Mouse (Mus musculus): Measurements from ENCODE around the gene Fbrs. TPM values are rescaled to one million over a fixed set of nuclear protein-coding genes. Genes with fewer than 3 reads are reported as not detected.
A peak's percentile ranks its signal among the peaks of the same experiment; 100 is the strongest.
"Not testable (repeated sequence)": the region's sequence is repeated elsewhere in the genome, so short reads cannot be mapped to it uniquely, and the experiment has no call there.

Fbrs gene
- polyA plus RNA-seq, 1 experiment from 2014 or later: 9.9 TPM

DNA sequence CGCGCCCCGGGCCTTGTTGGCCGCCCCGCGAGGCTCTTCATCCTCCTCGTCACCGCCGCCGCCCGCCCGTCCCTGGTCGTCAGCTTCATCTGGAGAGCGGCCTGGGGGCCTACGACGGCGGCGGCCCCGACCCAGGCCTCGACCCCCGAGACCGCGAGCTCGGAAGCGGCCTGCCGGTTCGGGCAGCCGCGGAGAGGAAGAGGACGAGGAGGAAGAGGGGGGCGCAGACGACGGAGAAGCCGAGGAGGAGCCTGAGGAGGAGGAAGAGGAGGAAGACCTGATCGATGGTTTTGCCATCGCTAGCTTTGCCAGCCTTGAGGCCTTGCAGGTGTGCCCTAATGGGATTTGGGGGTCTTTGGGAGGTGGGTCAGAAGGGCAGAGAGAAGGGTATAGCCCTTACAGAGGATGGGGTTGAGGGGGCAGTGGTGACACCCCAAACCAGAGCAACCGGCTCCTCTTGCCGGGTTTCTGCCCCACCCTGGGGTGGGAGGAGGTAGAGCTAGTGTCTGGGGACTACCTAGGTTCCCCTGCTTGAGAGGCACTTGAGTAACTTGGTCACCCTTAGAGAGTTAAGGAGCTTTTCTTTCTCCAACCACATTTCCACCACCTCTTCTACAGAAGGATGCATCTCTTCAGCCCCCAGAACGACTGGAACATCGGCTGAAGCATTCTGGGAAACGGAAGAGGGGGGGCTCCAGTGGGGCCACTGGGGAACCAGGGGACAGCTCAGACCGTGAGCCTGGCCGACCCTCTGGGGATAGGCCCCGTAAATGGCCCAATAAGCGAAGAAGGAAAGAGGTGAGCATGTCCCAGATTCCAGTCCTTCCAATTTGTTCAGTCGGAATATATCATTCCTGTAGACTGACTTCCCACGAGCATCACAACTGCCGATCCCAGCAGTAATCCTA, 573 bp downstream of the Fbrs start:
- H3K9ac ChIP-seq (replicated peaks; ENCODE audit: low read depth): peak overlapping the region; percentile 94
- peak overlapping the region; percentile 97 for H3K27ac ChIP-seq (ENCODE audit: low read length)
- peak overlapping the region; percentile 97 for H3K4me2 ChIP-seq (replicated peaks; ENCODE audit: low read depth, low read length)
- TF ChIP-seq CTCF (IDR thresholded peaks at IDR 0.05): no peak
- no peak for TF ChIP-seq EP300 (IDR thresholded peaks at IDR 0.05)
- ATAC-seq: no peak
- WGBS: 2% methylated on average over 40 of the region's 48 CpGs
- no peaks in the 10 kb centered on the region for H3K9me3 ChIP-seq (ENCODE audit: low read length)
- peaks cover 21% of the 10 kb centered on the region; the same call in 1 of the 2 replicates for H3K4me1 ChIP-seq (ENCODE audit: insufficient read depth, low read depth, low read length)
- peak overlapping the region; percentile 97 for H3K4me3 ChIP-seq (ENCODE audit: low read depth, low read length)
- peaks cover 38% of the 10 kb centered on the region; the same call in 1 of the 2 replicates for H3K36me3 ChIP-seq (ENCODE audit: insufficient read depth, low read length)
- no peaks in the 10 kb centered on the region for H3K27me3 ChIP-seq (replicated peaks; ENCODE audit: insufficient read depth, low read length)
- peak; percentile 61 for DNase-seq (ENCODE audit: low spot score)

DNA sequence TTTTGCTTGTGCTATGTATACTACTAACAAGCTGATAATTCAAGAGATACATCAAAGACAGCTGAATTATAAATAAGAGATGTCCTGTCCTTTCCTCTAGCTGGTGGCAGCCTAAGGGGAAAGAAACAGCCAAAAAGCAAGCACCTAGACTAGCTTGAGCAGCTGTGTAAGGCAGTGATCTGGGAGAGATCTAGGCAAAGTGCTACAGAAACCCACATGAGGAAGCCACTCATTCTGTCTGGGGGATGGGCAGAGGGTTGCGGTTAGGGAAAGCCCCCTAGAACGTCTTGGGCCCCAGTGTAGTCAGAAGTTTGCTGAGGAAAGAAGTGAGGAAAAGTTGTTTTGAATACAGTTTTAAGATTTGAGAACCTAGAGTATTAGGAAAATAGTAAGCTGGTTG, 1.3 kb downstream of the Fbrs start:
- Histone ChIP-seq H3K4me1 (ENCODE audit: insufficient read depth, low read depth, low read length) (peaks cover 21% of the 10 kb centered on the region; the same call in 1 of the 2 replicates), H3K9ac (replicated peaks; ENCODE audit: low read depth) (peak overlapping the region; percentile 94), H3K4me3 (ENCODE audit: low read depth, low read length) (peak overlapping the region; percentile 97), H3K9me3 (ENCODE audit: low read length) (no peaks in the 10 kb centered on the region), H3K36me3 (ENCODE audit: insufficient read depth, low read length) (peaks cover 35% of the 10 kb centered on the region; the same call in 1 of the 2 replicates), H3K27ac (ENCODE audit: low read length) (no peak overlapping the region), H3K4me2 (replicated peaks; ENCODE audit: low read depth, low read length) (peak overlapping the region; percentile 97), H3K27me3 (replicated peaks; ENCODE audit: insufficient read depth, low read length) (no peaks in the 10 kb centered on the region)
- WGBS: 47% methylated on average over 2 of the region's 2 CpGs
- no peak for ATAC-seq
- DNase-seq (ENCODE audit: low spot score): no peak
- TF ChIP-seq EP300 (IDR thresholded peaks at IDR 0.05) (no peak), CTCF (IDR thresholded peaks at IDR 0.05) (no peak)

DNA sequence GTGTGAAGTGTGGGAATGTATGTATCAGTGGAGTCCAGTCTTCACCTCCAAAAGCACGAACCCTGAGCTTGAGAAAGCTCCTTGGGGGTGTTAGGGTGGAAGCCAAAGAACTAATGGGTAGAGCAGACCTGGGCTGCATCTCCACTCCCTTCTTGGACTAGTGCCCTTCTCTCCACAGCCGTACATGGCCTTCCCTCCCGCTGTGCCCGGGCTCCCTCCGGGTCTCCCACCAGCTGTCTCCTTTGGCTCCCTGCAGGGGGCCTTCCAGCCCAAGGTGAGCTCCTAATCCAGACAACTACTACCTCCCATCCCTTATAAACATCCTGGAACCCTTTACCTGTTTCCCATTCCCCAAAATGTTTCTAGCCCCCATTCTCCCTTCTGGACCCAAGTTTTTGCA, 6.4 kb downstream of the Fbrs start:
- H3K27ac ChIP-seq (ENCODE audit: low read length): no peak overlapping the region
- H3K4me3 ChIP-seq (ENCODE audit: low read depth, low read length): no peak overlapping the region
- WGBS: 76% methylated on average over 5 of the region's 5 CpGs
- H3K4me1 ChIP-seq (ENCODE audit: insufficient read depth, low read depth, low read length): peaks cover 5% of the 10 kb centered on the region; the same call in 1 of the 2 replicates
- no peak overlapping the region for H3K9ac ChIP-seq (replicated peaks; ENCODE audit: low read depth)
- no peak for ATAC-seq
- peaks cover 60% of the 10 kb centered on the region for H3K36me3 ChIP-seq (ENCODE audit: insufficient read depth, low read length)
- no peak for TF ChIP-seq EP300 (IDR thresholded peaks at IDR 0.05)
- H3K9me3 ChIP-seq (ENCODE audit: low read length): no peaks in the 10 kb centered on the region
- no peak for DNase-seq (ENCODE audit: low spot score)
- no peaks in the 10 kb centered on the region for H3K27me3 ChIP-seq (replicated peaks; ENCODE audit: insufficient read depth, low read length)
- no peak overlapping the region for H3K4me2 ChIP-seq (replicated peaks; ENCODE audit: low read depth, low read length)

DNA sequence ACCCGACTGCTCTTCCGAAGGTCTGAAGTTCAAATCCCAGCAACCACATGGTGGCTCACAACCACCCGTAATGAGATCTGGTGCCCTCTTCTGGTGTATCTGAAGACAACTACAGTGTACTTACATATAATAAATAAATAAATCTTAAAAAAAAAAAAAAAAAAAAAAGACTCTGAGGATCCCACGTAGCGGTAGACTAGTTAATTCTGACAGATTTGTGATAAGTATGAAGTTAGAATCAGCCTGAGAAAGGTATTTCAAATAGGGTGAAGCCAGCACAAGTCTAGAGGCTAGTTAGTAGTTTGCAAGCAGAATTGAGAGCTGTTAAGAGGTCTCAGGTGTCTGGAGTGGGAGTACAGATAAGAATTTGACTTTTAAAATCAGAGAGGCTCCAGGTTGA, 9.4 kb downstream of the Fbrs start:
- H3K9ac ChIP-seq (replicated peaks; ENCODE audit: low read depth); H3K4me3 ChIP-seq (ENCODE audit: low read depth, low read length); H3K4me2 ChIP-seq (replicated peaks; ENCODE audit: low read depth, low read length); H3K4me1 ChIP-seq (ENCODE audit: insufficient read depth, low read depth, low read length); H3K9me3 ChIP-seq (ENCODE audit: low read length); DNase-seq (ENCODE audit: low spot score); H3K27ac ChIP-seq (ENCODE audit: low read length); ATAC-seq; H3K27me3 ChIP-seq (replicated peaks; ENCODE audit: insufficient read depth, low read length): not testable (repeated sequence)
- peaks cover 68% of the 10 kb centered on the region for H3K36me3 ChIP-seq (ENCODE audit: insufficient read depth, low read length)
- 0 out of 2 replicates have a peak, but pooled peaks have one; percentile 1 for TF ChIP-seq CTCF (IDR thresholded peaks at IDR 0.05)
- 74% methylated on average over 4 of the region's 5 CpGs for WGBS

DNA sequence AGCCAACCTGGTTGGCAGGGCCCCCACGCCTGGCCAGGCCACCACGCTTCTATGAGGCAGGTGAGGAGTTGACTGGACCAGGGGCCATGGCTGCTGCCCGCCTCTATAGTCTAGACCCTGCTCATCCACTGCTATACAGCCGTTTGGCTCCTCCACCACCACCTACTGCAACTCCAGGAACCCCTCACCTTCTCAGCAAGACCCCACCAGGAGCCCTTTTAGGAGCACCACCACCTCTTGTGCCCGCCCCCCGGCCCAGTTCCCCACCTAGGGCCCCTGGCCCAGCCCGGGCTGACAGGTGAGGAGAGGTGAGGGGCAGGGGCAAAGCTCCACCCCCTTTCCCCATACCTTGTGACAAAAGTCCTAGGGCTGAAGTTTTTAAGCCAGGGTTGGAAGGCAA, 11.0 kb downstream of the Fbrs start:
- TF ChIP-seq EP300 (IDR thresholded peaks at IDR 0.05): no peak
- TF ChIP-seq CTCF (IDR thresholded peaks at IDR 0.05): no peak
- H3K4me2 ChIP-seq (replicated peaks; ENCODE audit: low read depth, low read length): no peak overlapping the region
- no peak overlapping the region for H3K4me3 ChIP-seq (ENCODE audit: low read depth, low read length)
- H3K9me3 ChIP-seq (ENCODE audit: low read length): no peaks in the 10 kb centered on the region
- no peaks in the 10 kb centered on the region for H3K4me1 ChIP-seq (ENCODE audit: insufficient read depth, low read depth, low read length)
- ATAC-seq (no peak), DNase-seq (ENCODE audit: low spot score) (no peak)
- H3K27me3 ChIP-seq (replicated peaks; ENCODE audit: insufficient read depth, low read length): no peaks in the 10 kb centered on the region
- peaks cover 56% of the 10 kb centered on the region for H3K36me3 ChIP-seq (ENCODE audit: insufficient read depth, low read length)
- no peak overlapping the region for H3K27ac ChIP-seq (ENCODE audit: low read length)
- H3K9ac ChIP-seq (replicated peaks; ENCODE audit: low read depth): no peak overlapping the region
- 92% methylated on average over 5 of the region's 7 CpGs for WGBS

DNA sequence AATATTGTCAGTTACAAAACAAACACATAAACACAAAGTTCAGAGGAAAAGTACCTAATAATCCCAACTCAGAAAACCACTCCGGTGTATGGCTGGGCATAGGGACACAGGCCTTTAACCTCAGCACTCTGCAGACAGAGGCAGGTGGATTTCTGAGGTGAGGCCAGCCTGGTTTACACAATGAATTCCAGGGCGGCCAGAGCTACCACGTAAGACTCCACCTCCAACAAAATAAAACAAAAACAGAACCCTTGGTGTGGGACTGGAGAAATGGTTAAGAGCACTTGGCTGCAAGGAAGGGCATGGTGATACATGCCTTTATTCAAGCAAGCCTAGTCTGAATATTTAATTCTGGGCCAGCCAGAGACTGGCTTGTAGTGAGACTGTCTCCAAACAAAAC, 12.8 kb downstream of the Fbrs start:
- Histone ChIP-seq H3K4me1 (ENCODE audit: insufficient read depth, low read depth, low read length) (no peaks in the 10 kb centered on the region), H3K9me3 (ENCODE audit: low read length) (no peaks in the 10 kb centered on the region), H3K4me2 (replicated peaks; ENCODE audit: low read depth, low read length) (no peak overlapping the region), H3K36me3 (ENCODE audit: insufficient read depth, low read length) (peaks cover 38% of the 10 kb centered on the region; the same call in 1 of the 2 replicates), H3K27me3 (replicated peaks; ENCODE audit: insufficient read depth, low read length) (no peaks in the 10 kb centered on the region), H3K27ac (ENCODE audit: low read length) (no peak overlapping the region), H3K4me3 (ENCODE audit: low read depth, low read length) (no peak overlapping the region), H3K9ac (replicated peaks; ENCODE audit: low read depth) (no peak overlapping the region)
- ATAC-seq: peak; percentile 61
- WGBS: 73% methylated on average over 3 of the region's 3 CpGs
- DNase-seq (ENCODE audit: low spot score): no peak
- no peak for TF ChIP-seq CTCF (IDR thresholded peaks at IDR 0.05)
- TF ChIP-seq EP300 (IDR thresholded peaks at IDR 0.05): no peak

All from lung, postnatal 0 days (tissue).